Mouse (Mus musculus) bone marrow macrophage, adult 2 months (primary cell): ENCODE results near the gene Snx11.

ENCODE experiments used
- CTCF ChIP-seq: IDR thresholded peaks from 2 replicates; pipeline ENCODE4 v1.5.1; 2012; ENCODE audit warnings: low read depth, mild to moderate bottlenecking, low read length, moderate library complexity
- POLR2A ChIP-seq: IDR thresholded peaks from 2 replicates; pipeline ENCODE4 v1.6.1; 2012; ENCODE audit warnings: mild to moderate bottlenecking, low read depth, low read length, borderline replicate concordance

- TF ChIP-seq CTCF (no peak), POLR2A (no peak)
Measured at GRCm38 (mm10) chr11:96772413-96772812, 4.9 kb downstream of the Snx11 start.
